Mouse (Mus musculus) stomach, embryonic 15.5 days (tissue): ENCODE measurements around the gene Uqcrq. TPM values are rescaled to one million over a fixed set of nuclear protein-coding genes. Genes with fewer than 3 reads are reported as not detected.
A peak's percentile ranks its signal among the peaks of the same experiment; 100 is the strongest.

Experiments used
- ATAC-seq: fragments of 200-750 bp; cut with Nextera tagmentation; 2 replicates; pipeline ENCODE4 v1.8.0; 2017; ENCODE audit warnings: low read depth, moderate number of reproducible peaks, moderate TSS enrichment; ENCODE audit not compliant: insufficient read depth, low FRiP score
- H3K27ac ChIP-seq: fragments of 300-500 bp; sonication (generic); 2 replicates; pipeline ENCODE4 v1.5.1; 2015; ENCODE audit warnings: mild to moderate bottlenecking, inconsistent platforms
- H3K27me3 ChIP-seq: fragments of 300-500 bp; sonication (generic); replicated peaks from 2 replicates; pipeline ENCODE4 v1.6.1; 2015; ENCODE audit warnings: inconsistent platforms
- H3K36me3 ChIP-seq: fragments of 300-500 bp; sonication (generic); 2 replicates; pipeline ENCODE4 v1.6.1; 2015; ENCODE audit warnings: inconsistent platforms
- H3K4me1 ChIP-seq: fragments of 300-500 bp; sonication (generic); 2 replicates; pipeline ENCODE4 v1.6.1; 2015; ENCODE audit warnings: inconsistent platforms
- H3K4me2 ChIP-seq: fragments of 300-500 bp; sonication (generic); 2 replicates; pipeline ENCODE4 v1.6.1; 2015; ENCODE audit warnings: mild to moderate bottlenecking, inconsistent platforms
- H3K4me3 ChIP-seq: fragments of 300-500 bp; sonication (generic); replicated peaks from 2 replicates; pipeline ENCODE4 v1.5.1; 2015; ENCODE audit warnings: inconsistent platforms
- H3K9ac ChIP-seq: fragments of 300-500 bp; sonication (generic); 2 replicates; pipeline ENCODE4 v1.6.1; 2015; ENCODE audit warnings: inconsistent platforms
- H3K9me3 ChIP-seq: fragments of 300-500 bp; sonication (generic); 2 replicates; pipeline ENCODE4 v1.6.1; 2016; ENCODE audit warnings: inconsistent platforms
- WGBS: fragments of 180-500 bp; shearing (Covaris S2); methylation state at CpG from one replicate; pipeline ENCODE4 v1.1.7; 2015; 5-methylcytosine and 5-hydroxymethylcytosine counted together
- polyA plus RNA-seq: library from polyadenylated mRNA; unstranded; fragments of >200 nt; fragmentation: Nextera tagmentation; extraction: Ambion mirVana; gene quantifications from 2 replicates; pipeline ENCODE4 v1.2.1, GENCODE M21; 2015

Uqcrq gene
- polyA plus RNA-seq, 1 experiment from 2014 or later, result 619 TPM

- no peak overlapping the region for H3K4me2 ChIP-seq
- H3K4me3 ChIP-seq, result no peak overlapping the region
- WGBS, result 89% methylated on average over 8 of the region's 8 CpGs
- no peak for ATAC-seq
- no peaks in the 10 kb centered on the region for H3K4me1 ChIP-seq
- no peak overlapping the region for H3K27ac ChIP-seq
- H3K36me3 ChIP-seq, result no peaks in the 10 kb centered on the region
- no peaks in the 10 kb centered on the region for H3K9me3 ChIP-seq
- H3K27me3 ChIP-seq, result no peaks in the 10 kb centered on the region
- H3K9ac ChIP-seq, result no peak overlapping the region
These were observed 17.4 kb upstream of the Uqcrq start for GRCm38 (mm10) chr11:53447996-53448395.

GRCm38 (mm10) chr11:53446183-53446582 lies 15.6 kb upstream of the Uqcrq start:
- Histone ChIP-seq H3K4me1 (no peaks in the 10 kb centered on the region), H3K9me3 (no peaks in the 10 kb centered on the region), H3K27ac (no peak overlapping the region), H3K4me3 (no peak overlapping the region), H3K36me3 (no peaks in the 10 kb centered on the region), H3K9ac (no peak overlapping the region), H3K4me2 (no peak overlapping the region), H3K27me3 (no peaks in the 10 kb centered on the region)
- peak; percentile 14; the same call in 1 of the 2 replicates for ATAC-seq
- WGBS, result 64% methylated on average over 13 of the region's 13 CpGs

- Histone ChIP-seq H3K27me3 (no peaks in the 10 kb centered on the region), H3K36me3 (no peaks in the 10 kb centered on the region), H3K4me2 (no peak overlapping the region), H3K4me1 (no peaks in the 10 kb centered on the region), H3K9me3 (no peaks in the 10 kb centered on the region), H3K9ac (no peak overlapping the region), H3K27ac (no peak overlapping the region), H3K4me3 (no peak overlapping the region)
- WGBS, result 54% methylated on average over 13 of the region's 13 CpGs
- ATAC-seq, result no peak
These were observed 14.9 kb upstream of the Uqcrq start for GRCm38 (mm10) chr11:53445562-53445961.

- ATAC-seq, result no peak
These were observed 13.2 kb upstream of the Uqcrq start for GRCm38 (mm10) chr11:53443861-53444260.

DNA sequence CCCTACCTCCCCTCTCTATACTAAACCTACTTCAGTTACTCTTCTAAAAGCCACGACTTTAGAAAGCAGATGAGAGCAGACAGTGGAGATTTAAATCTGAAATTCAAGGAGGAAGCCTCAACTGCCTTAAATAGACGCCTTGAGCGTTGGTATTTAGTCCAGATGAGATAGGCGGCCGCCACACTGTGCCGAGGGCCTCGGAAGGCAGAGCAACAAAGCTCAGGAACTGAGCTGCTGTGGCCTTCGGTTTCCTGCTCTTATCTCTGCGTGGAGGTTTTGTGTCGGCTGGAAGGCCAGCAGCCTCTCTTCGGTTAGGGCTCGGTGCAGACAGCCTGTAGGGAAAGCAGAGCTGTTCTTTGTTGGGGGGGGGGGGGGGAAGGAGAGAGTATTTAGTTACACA lies 11.3 kb upstream of the Uqcrq start:
- Histone ChIP-seq H3K27ac (no peak overlapping the region), H3K4me3 (no peak overlapping the region), H3K9me3 (no peaks in the 10 kb centered on the region), H3K9ac (no peak overlapping the region), H3K4me1 (no peaks in the 10 kb centered on the region), H3K36me3 (no peaks in the 10 kb centered on the region), H3K4me2 (no peak overlapping the region), H3K27me3 (no peaks in the 10 kb centered on the region)
- ATAC-seq, result no peak
- 21% methylated on average over 12 of the region's 12 CpGs for WGBS

More at GRCm38 (mm10) chr11:53443861-53444260, 13.2 kb upstream of the Uqcrq start:
- H3K4me3 ChIP-seq, result no peak overlapping the region
- H3K9ac ChIP-seq, result no peak overlapping the region
- no peaks in the 10 kb centered on the region for H3K36me3 ChIP-seq
- no peak overlapping the region for H3K27ac ChIP-seq
- no peaks in the 10 kb centered on the region for H3K4me1 ChIP-seq
- 31% methylated on average over 6 of the region's 6 CpGs for WGBS
- H3K4me2 ChIP-seq, result no peak overlapping the region
- H3K9me3 ChIP-seq, result no peaks in the 10 kb centered on the region
- no peaks in the 10 kb centered on the region for H3K27me3 ChIP-seq

DNA sequence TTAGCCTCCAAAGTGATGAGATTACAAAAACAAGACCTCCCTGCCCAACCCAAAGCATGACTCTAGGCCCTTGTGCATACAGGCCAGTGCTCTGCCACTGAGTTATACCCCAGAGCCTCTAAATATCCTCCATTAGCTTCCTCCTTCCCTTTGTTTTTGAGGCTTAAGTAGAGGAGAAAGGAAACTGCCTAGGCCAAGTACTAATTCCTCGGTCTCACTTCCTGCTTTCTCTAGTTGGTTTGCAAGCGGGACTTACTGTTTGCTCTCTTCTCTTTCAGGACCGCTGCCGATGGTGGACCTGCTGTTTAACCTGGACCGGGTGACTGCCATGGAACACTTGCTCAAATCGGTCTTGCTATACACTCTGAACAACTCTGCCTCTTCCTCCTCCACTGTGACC lies 5.7 kb upstream of the Uqcrq start:
- Histone ChIP-seq H3K4me1 (no peaks in the 10 kb centered on the region), H3K36me3 (no peaks in the 10 kb centered on the region), H3K27ac (no peak overlapping the region), H3K4me3 (no peak overlapping the region), H3K9ac (no peak overlapping the region), H3K4me2 (no peak overlapping the region), H3K27me3 (no peaks in the 10 kb centered on the region), H3K9me3 (no peaks in the 10 kb centered on the region)
- 78% methylated on average over 6 of the region's 6 CpGs for WGBS
- no peak for ATAC-seq

DNA sequence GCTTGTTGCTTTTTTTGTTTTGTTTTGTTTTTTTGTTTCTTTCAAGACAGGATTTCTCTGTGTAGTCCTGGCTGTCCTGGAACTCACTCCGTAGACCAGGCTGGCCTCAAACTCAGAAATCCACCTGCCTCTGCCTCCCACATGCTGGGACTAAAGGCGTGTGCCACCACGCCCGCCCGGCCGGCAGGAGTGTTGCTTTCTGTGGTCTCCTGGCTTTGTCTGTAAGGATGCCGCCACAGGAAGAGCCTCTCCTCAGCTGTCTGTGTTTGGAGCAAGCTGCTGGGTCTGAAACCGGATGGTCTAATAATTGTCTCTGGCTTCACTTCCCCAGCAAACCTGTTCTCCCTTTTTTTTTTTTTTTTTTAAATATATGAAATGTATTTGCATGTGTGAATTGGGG lies 4.9 kb upstream of the Uqcrq start:
- ATAC-seq, result no peak
- H3K4me3 ChIP-seq, result no peak overlapping the region
- no peaks in the 10 kb centered on the region for H3K27me3 ChIP-seq
- no peak overlapping the region for H3K9ac ChIP-seq
- H3K9me3 ChIP-seq, result no peaks in the 10 kb centered on the region
- no peaks in the 10 kb centered on the region for H3K4me1 ChIP-seq
- WGBS, result 76% methylated on average over 8 of the region's 8 CpGs
- no peak overlapping the region for H3K4me2 ChIP-seq
- no peak overlapping the region for H3K27ac ChIP-seq
- H3K36me3 ChIP-seq, result no peaks in the 10 kb centered on the region

DNA sequence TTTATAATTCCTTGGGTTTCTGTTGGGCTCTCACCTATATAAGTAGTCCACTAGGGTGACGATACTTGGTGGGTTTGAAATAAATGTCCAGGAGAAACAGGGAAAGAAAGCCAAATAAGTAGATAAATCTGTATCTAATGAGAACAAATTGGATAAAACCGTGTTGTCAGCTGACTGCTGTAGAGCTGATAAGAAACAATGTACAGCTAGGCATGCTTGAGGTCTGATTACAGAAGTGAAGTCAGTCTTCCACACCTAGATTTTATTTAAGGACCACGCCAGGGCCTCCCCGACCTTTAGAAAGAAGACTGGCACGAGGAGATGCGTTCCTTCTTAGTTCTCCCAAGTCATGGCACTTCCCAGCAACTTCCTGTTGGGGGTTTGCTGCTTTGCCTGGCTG lies 2.4 kb upstream of the Uqcrq start:
- H3K9me3 ChIP-seq, result no peaks in the 10 kb centered on the region
- H3K36me3 ChIP-seq, result peaks cover 7% of the 10 kb centered on the region; the same call in 1 of the 2 replicates
- H3K27ac ChIP-seq, result no peak overlapping the region
- ATAC-seq, result no peak
- 50% methylated on average over 6 of the region's 6 CpGs for WGBS
- no peak overlapping the region for H3K9ac ChIP-seq
- no peak overlapping the region for H3K4me3 ChIP-seq
- H3K27me3 ChIP-seq, result no peaks in the 10 kb centered on the region
- peaks cover 8% of the 10 kb centered on the region; the same call in 1 of the 2 replicates for H3K4me1 ChIP-seq
- no peak overlapping the region for H3K4me2 ChIP-seq

DNA sequence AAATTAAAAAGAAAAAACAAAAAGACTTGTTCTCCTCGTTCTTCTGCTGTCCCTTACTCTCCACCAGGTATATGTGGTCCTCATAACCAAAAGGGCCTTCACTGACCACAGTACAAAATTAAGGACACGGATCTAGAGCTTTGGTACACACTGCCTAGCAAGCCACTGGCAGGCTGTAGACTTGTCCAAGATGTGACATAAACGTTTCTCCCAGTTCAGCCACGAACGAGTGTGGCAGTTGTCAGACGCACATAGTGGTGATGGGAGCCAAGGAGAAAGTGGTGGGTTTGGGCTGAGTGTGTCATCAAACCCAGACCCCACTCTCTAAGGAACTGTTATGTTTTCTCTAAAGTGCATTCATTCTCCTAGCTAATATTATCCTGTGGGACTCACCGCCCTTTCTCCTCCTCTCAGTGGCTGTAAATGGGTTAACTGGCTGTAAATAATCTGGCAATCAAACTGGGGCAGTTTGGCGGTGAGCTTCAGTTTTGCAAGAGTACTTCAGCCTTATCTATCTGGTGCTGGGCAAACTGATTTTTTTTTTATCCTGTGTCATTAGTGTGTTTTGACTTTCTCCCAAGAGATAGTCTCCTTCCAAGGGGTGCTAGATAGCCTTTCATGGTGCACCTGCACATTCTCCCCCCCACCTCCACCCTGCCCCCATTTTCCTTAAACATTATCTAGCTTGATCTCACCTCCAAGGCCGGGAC lies 871 bp upstream of the Uqcrq start:
- H3K4me1 ChIP-seq, result peaks cover 8% of the 10 kb centered on the region; the same call in 1 of the 2 replicates
- peaks cover 7% of the 10 kb centered on the region; the same call in 1 of the 2 replicates for H3K36me3 ChIP-seq
- H3K9ac ChIP-seq, result no peak overlapping the region
- peak overlapping the region; percentile 70 for H3K4me2 ChIP-seq
- peak; percentile 31 for ATAC-seq
- WGBS, result 11% methylated on average over 9 of the region's 9 CpGs
- H3K9me3 ChIP-seq, result no peaks in the 10 kb centered on the region
- no peaks in the 10 kb centered on the region for H3K27me3 ChIP-seq
- peak overlapping the region; percentile 80 for H3K4me3 ChIP-seq
- H3K27ac ChIP-seq, result peak overlapping the region; percentile 67

DNA sequence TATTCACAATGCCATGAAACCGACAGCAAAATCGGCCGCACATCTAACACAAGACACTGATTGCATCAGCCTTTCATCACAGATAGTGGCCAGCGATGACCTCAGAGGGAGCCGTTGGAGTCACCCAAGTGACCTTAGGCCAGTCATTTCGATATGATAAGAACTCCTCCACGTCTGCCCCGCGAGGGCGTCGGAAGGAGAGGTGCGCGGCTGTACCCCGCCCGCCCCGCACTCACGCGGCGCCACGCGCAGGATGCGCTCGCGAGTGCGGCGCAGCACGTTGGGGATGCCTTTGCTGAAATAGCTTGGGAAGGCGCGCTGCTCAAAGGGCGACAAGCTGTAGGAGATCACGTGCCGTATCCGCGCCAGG lies 346 bp downstream of the Uqcrq start:
- ATAC-seq, result peak; percentile 8; the same call in 1 of the 2 replicates
- Histone ChIP-seq H3K9ac (peak overlapping the region; percentile 72), H3K27ac (peak overlapping the region; percentile 67), H3K9me3 (no peaks in the 10 kb centered on the region), H3K27me3 (no peaks in the 10 kb centered on the region), H3K36me3 (peaks cover 7% of the 10 kb centered on the region; the same call in 1 of the 2 replicates), H3K4me1 (peaks cover 8% of the 10 kb centered on the region; the same call in 1 of the 2 replicates), H3K4me3 (peak overlapping the region; percentile 80), H3K4me2 (peak overlapping the region; percentile 70)
- under 1% methylated on average over 34 of the region's 34 CpGs for WGBS

GRCm38 (mm10) chr11:53429182-53429581 lies 1.4 kb downstream of the Uqcrq start:
- H3K4me3 ChIP-seq, result peak overlapping the region; percentile 80; the same call in 1 of the 2 replicates
- peaks cover 8% of the 10 kb centered on the region; the same call in 1 of the 2 replicates for H3K4me1 ChIP-seq
- H3K9me3 ChIP-seq, result no peaks in the 10 kb centered on the region
- H3K4me2 ChIP-seq, result peak overlapping the region; percentile 70
- no peak overlapping the region for H3K9ac ChIP-seq
- ATAC-seq, result no peak
- no peak overlapping the region for H3K27ac ChIP-seq
- H3K27me3 ChIP-seq, result no peaks in the 10 kb centered on the region
- H3K36me3 ChIP-seq, result peaks cover 7% of the 10 kb centered on the region; the same call in 1 of the 2 replicates

- no peak for ATAC-seq
- H3K9me3 ChIP-seq, result no peaks in the 10 kb centered on the region
- no peak overlapping the region for H3K4me2 ChIP-seq
- H3K4me1 ChIP-seq, result peaks cover 8% of the 10 kb centered on the region; the same call in 1 of the 2 replicates
- H3K36me3 ChIP-seq, result peaks cover 7% of the 10 kb centered on the region; the same call in 1 of the 2 replicates
- no peak overlapping the region for H3K27ac ChIP-seq
- H3K4me3 ChIP-seq, result no peak overlapping the region
- no peaks in the 10 kb centered on the region for H3K27me3 ChIP-seq
- 95% methylated on average over 5 of the region's 5 CpGs for WGBS
- H3K9ac ChIP-seq, result no peak overlapping the region
These were observed 1.9 kb downstream of the Uqcrq start for GRCm38 (mm10) chr11:53428716-53429057.
